Mouse (Mus musculus): ENCODE measurements around the gene Nxpe2.
"Not testable (repeated sequence)": the region's sequence is repeated elsewhere in the genome, so short reads cannot be mapped to it uniquely, and the experiment has no call there.

The Nxpe2 gene

DNA sequence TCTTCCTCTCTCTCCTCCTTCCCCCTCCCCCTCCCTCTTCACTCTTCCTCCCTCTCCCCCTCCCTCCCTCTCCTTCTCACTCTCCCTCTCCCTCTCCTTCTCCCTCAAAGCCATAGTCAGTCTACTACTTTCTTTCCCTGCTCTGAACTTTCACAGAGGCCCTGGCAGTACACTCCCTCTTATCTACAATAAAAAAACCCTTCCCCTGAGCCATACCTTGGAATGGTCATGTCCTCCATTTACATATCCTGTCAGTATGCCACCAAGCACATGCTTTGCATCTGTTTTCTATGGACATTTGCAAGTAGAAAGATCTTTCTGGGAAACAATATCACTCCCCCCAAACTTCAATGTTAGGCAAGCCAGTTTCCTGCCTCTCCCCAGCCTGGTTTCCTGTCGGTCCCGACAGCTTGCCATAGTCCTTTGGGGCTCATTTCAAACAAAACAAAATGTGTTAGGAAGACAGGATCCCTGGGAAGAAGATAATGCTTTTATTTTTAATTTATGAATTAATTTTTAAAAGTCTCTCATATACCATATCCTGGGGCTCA, at the start of gene Nxpe2:
Gene Nxpe2, minus strand, starts transcription at position 307 of the 551 bp plus-strand sequence.
- no peak for DNase-seq (ENCODE audit: low spot score)

- DNase-seq (ENCODE audit: low spot score): no peak
Observed at GRCm38 (mm10) chr9:48389983-48390382, 36.7 kb upstream of the Nxpe2 start.

- DNase-seq (ENCODE audit: low spot score): no peak
Observed at GRCm38 (mm10) chr9:48388451-48388850, 35.2 kb upstream of the Nxpe2 start.

DNA sequence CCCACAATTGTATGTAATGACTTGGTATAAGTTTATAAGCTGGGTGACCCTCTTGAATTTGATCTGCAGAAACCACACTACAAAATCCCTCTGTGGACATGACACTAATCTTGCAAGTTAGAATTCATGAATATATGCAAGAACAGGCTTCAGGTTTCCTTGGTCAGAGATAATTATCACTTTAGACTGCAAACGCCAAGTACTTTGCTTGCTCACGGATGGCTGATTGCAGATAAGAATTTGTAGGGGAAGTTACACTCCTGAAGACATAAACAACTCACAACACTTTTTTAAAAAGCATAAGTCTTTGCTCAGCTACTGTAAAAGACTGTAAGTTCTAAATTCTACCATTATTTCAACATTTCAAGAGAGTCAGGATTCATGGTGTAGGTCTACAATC, 21.1 kb upstream of the Nxpe2 start:
- no peak for DNase-seq (ENCODE audit: low spot score)

GRCm38 (mm10) chr9:48373232-48373878, 20.1 kb upstream of the Nxpe2 start:
- no peak for DNase-seq (ENCODE audit: low spot score)

GRCm38 (mm10) chr9:48362743-48363142, 9.5 kb upstream of the Nxpe2 start:
- DNase-seq (ENCODE audit: low spot score): no peak

DNA sequence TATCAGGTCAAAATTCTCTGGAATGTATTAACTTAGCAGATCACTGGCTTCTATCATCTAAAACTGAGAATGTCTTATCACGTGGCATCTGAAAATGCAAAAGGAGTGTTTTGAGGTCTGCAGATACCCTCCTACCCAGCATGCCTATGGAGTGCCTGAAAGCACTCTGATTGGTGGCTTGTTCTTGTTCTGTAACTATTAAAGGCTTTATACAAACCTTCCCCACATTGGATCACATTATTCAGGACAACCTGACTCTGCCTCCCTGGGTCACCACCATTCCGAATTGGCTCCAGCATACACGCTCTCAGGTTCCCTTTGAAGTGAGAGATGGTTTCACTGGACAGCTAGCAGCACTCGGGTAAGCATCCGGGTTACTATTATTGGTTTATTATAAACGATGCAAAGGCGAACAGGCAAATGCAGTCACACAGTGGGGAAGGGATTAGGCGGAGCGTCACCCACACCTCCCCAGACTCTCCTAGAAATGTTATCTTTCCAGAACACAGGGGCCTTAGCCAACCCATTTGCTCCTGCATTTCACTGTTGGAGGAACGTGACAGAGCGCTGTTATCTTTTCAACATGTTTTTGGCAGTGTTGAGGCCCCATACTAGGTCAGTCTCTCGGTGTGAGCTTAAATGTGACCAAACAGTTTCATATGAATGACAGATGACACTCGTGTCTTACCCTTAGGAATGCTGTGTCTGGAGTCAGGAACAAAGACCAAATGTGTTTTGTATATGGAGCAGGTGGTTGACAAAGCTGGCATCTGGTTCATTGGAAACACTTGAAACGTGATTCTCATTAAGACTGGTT, 8.8 kb upstream of the Nxpe2 start:
- DNase-seq (ENCODE audit: low spot score): no peak

DNA sequence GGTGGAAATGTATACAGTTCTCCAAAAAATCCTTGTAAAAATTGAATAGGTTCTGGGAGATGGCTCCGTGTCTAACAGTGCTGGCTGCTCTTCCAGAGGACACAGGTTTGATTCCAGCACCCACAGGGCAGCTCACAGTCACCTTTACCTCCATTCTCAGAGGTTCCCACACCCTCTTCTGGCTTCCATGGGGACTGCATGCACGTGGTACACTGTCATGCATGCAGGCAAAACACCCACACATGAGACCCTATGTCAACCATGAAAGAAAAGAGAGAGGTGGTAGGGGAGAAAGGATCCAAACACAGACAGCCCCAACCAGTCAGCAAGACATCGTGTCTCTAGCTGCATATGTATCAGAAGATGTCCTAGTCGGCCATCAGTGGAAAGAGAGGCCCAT, 7.6 kb upstream of the Nxpe2 start:
- no peak for DNase-seq (ENCODE audit: low spot score)

- no peak for DNase-seq (ENCODE audit: low spot score)
Observed at GRCm38 (mm10) chr9:48357097-48357496, 3.8 kb upstream of the Nxpe2 start.

DNA sequence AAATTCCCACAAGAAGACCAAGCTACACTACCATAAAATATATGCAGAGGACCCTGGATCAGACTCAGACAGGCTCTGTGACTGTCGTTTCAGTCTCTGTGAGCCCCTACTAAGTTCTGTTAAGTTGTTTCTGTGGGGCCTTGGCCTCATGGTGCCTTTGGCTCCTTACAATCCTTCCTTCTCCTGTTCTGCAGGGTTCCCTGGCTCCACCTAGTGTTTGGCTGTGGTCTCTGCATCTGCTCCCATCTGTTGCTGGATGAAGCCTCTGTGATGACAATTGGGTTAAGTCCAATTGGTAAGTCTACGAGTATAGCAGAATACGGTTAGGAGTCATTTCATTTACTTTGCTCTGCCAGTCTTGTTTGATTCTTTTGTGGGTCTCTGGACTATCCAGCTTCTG, 1.5 kb upstream of the Nxpe2 start:
- DNase-seq (ENCODE audit: low spot score): no peak

GRCm38 (mm10) chr9:48354122-48354521, 868 bp upstream of the Nxpe2 start:
- DNase-seq (ENCODE audit: low spot score): no peak

DNA sequence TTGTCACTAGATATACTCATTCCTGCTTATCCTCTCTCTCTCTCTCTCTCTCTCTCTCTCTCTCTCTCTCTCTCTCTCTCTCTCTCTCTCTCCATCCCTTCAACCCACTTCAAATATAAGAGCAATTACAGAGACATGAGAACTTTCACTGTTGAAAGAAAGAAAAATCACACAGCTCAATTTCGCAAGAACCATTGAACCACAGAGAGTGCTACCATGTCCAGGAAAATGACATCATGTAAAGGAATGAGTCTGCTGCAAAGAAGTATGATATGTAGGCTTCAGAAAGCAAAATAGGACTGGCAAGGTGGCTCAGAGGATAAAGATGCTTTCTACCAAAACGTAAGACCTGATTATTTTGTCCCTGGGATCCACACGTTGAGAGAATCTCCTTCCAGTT, 7.4 kb downstream of the Nxpe2 start:
- no peak for DNase-seq (ENCODE audit: low spot score)

DNA sequence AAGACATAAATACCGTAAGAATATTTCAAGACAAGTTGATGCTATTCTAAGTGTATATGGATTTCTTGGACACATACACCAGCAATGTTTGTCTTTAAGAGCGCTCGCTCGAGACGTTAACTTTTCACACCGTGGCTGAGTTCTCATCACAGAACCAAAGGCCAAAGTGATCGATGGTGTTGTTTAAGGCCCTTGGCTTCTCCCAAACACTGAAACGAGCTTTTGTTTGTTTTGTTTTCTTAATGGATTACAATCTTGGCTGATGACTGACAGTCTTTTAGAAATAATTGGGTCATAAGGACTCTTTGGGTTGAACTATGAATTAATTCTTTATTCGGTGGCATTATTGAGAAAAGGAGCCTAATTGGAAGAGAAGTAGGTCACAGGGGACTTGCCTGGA, 7.8 kb downstream of the Nxpe2 start:
- DNase-seq (ENCODE audit: low spot score): no peak

DNA sequence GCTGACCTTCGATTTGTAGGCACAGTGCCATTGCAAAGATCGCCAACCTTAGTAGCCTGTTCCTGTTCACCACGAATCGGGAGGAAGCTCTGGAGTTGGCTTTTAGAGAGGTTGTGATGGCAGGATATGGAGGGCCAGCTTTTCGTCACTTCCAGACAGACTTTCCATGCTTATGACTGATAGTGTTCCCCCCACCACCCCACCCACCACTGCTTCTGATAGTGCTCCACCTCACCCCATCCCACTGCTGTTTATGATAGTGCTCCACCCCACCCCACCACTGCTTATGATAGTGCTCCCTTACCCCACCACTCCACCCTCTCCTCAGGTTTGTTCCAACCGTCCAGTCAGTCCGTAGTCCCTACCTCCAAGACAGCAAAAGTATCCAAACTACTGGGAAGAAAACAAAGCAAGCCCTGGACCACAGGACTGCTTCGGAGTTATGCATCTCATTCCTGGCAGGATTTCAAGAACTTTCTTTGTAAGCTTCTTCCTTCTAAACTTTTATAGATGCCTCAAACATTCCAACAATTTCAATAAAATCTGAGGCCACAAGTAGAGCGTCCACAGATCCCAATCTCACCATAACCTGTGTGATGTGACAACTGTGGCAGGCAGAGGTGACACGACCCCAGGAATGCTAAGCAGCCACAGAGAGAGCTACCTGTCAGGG, 12.4 kb downstream of the Nxpe2 start:
- no peak for DNase-seq (ENCODE audit: low spot score)

- DNase-seq (ENCODE audit: low spot score): no peak
Observed at GRCm38 (mm10) chr9:48339563-48339962, 13.7 kb downstream of the Nxpe2 start.

GRCm38 (mm10) chr9:48338783-48339455, 14.3 kb downstream of the Nxpe2 start:
- no peak for DNase-seq (ENCODE audit: low spot score)

- no peak for DNase-seq (ENCODE audit: low spot score)
Observed at GRCm38 (mm10) chr9:48329597-48329996, 23.7 kb downstream of the Nxpe2 start.

DNA sequence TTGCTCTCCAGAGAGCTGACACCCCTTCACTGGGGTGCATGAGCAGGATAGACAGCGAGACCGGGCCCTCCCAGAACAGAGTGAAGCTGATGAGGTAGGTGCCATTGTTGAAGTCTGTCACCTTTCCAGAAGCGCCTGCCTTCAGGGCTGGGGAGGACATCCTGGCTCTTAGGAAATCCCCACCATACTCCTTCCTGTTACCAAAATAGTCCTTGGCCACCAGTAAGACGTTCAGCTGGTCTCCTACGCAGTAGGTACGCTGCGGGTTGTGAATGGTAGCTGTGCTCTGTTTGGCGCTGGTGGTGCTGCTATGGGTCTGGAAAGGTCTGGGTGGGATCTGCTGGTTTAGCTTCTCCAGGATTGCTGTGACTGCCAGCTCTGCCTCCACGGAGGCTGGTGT, 26.9 kb downstream of the Nxpe2 start:
- no peak for DNase-seq (ENCODE audit: low spot score)

GRCm38 (mm10) chr9:48315825-48316224, 37.4 kb downstream of the Nxpe2 start:
- no peak for DNase-seq (ENCODE audit: low spot score)

GRCm38 (mm10) chr9:48314194-48314593, 39.1 kb downstream of the Nxpe2 start:
- no peak for DNase-seq (ENCODE audit: low spot score)

GRCm38 (mm10) chr9:48311241-48311640, 42.0 kb downstream of the Nxpe2 start:
- DNase-seq (ENCODE audit: low spot score): no peak

GRCm38 (mm10) chr9:48303564-48303963, 49.7 kb downstream of the Nxpe2 start:
- not testable (repeated sequence) for DNase-seq (ENCODE audit: low spot score)
